Mouse (Mus musculus): ENCODE measurements around the gene Sdc3. TPM values are rescaled to one million over a fixed set of nuclear protein-coding genes. Genes with fewer than 3 reads are reported as not detected.

Sdc3 gene
- polyA plus RNA-seq, 2 experiments = 35.4 to 89.5 TPM

- no peak overlapping the region for H3K4me2 ChIP-seq (replicated peaks; ENCODE audit: low read depth, low read length, severe bottlenecking)
- TF ChIP-seq POLR2A (IDR thresholded peaks at IDR 0.05; ENCODE audit: borderline replicate concordance, extremely low read depth, insufficient read depth, insufficient read length) = no peak
- peaks cover 9% of the 10 kb centered on the region; the same call in 1 of the 2 replicates for H3K4me1 ChIP-seq (ENCODE audit: control insufficient read depth, insufficient read depth, low read length)
- H3K27ac ChIP-seq (replicated peaks; ENCODE audit: low read depth, low read length) = no peak overlapping the region
- no peak overlapping the region for H3K9ac ChIP-seq (ENCODE audit: low read depth, low read length, severe bottlenecking)
- ATAC-seq (ENCODE audit: low FRiP score, low read depth) (no peak), DNase-seq (ENCODE audit: low spot score) (no peak)
- H3K36me3 ChIP-seq (ENCODE audit: control insufficient read depth, insufficient read depth, low read length) = no peaks in the 10 kb centered on the region
- H3K27me3 ChIP-seq (ENCODE audit: control insufficient read depth, insufficient read depth, low read length) = no peaks in the 10 kb centered on the region
- H3K4me3 ChIP-seq (replicated peaks; ENCODE audit: low read length) = no peak overlapping the region
- no peaks in the 10 kb centered on the region for H3K9me3 ChIP-seq (ENCODE audit: control insufficient read depth, low read length)
- WGBS = 46% methylated on average over 5 of the region's 5 CpGs
These were observed 76.5 kb downstream of the Sdc3 start for GRCm38 (mm10) chr4:130868803-130869202.

- ATAC-seq (ENCODE audit: low FRiP score, low read depth) = no peak
- Histone ChIP-seq H3K27me3 (ENCODE audit: control insufficient read depth, insufficient read depth, low read length) (no peaks in the 10 kb centered on the region), H3K4me3 (replicated peaks; ENCODE audit: low read length) (no peak overlapping the region), H3K4me1 (ENCODE audit: control insufficient read depth, insufficient read depth, low read length) (peaks cover 14% of the 10 kb centered on the region), H3K9ac (ENCODE audit: low read depth, low read length, severe bottlenecking) (no peak overlapping the region), H3K36me3 (ENCODE audit: control insufficient read depth, insufficient read depth, low read length) (no peaks in the 10 kb centered on the region), H3K9me3 (ENCODE audit: control insufficient read depth, low read length) (no peaks in the 10 kb centered on the region), H3K4me2 (replicated peaks; ENCODE audit: low read depth, low read length, severe bottlenecking) (no peak overlapping the region), H3K27ac (replicated peaks; ENCODE audit: low read depth, low read length) (no peak overlapping the region)
- WGBS = 49% methylated on average over 11 of the region's 11 CpGs
- DNase-seq (ENCODE audit: low spot score) = no peak
- TF ChIP-seq POLR2A (IDR thresholded peaks at IDR 0.05; ENCODE audit: borderline replicate concordance, extremely low read depth, insufficient read depth, insufficient read length) = no peak
These were observed 80.1 kb downstream of the Sdc3 start for GRCm38 (mm10) chr4:130872414-130872813.

- H3K36me3 ChIP-seq (ENCODE audit: control insufficient read depth, insufficient read depth, low read length) = no peaks in the 10 kb centered on the region
- no peak overlapping the region for H3K9ac ChIP-seq (ENCODE audit: low read depth, low read length, severe bottlenecking)
- H3K27me3 ChIP-seq (ENCODE audit: control insufficient read depth, insufficient read depth, low read length) = no peaks in the 10 kb centered on the region
- H3K4me1 ChIP-seq (ENCODE audit: control insufficient read depth, insufficient read depth, low read length) = peaks cover 24% of the 10 kb centered on the region
- H3K27ac ChIP-seq (replicated peaks; ENCODE audit: low read depth, low read length) = no peak overlapping the region
- ATAC-seq (ENCODE audit: low FRiP score, low read depth) = no peak
- no peak for DNase-seq (ENCODE audit: low spot score)
- TF ChIP-seq POLR2A (IDR thresholded peaks at IDR 0.05; ENCODE audit: borderline replicate concordance, extremely low read depth, insufficient read depth, insufficient read length) = no peak
- H3K4me3 ChIP-seq (replicated peaks; ENCODE audit: low read length) = no peak overlapping the region
- WGBS = 85% methylated on average over 5 of the region's 5 CpGs
- no peak overlapping the region for H3K4me2 ChIP-seq (replicated peaks; ENCODE audit: low read depth, low read length, severe bottlenecking)
- no peaks in the 10 kb centered on the region for H3K9me3 ChIP-seq (ENCODE audit: control insufficient read depth, low read length)
These were observed 81.1 kb downstream of the Sdc3 start for GRCm38 (mm10) chr4:130873440-130873839.

GRCm38 (mm10) chr4:130874601-130875000 is 82.3 kb downstream of the Sdc3 start:
- H3K27me3 ChIP-seq (ENCODE audit: control insufficient read depth, insufficient read depth, low read length) = no peaks in the 10 kb centered on the region
- 18% methylated on average over 10 of the region's 10 CpGs for WGBS
- H3K4me2 ChIP-seq (replicated peaks; ENCODE audit: low read depth, low read length, severe bottlenecking) = no peak overlapping the region

More at GRCm38 (mm10) chr4:130874601-130875000, 82.3 kb downstream of the Sdc3 start:
- Histone ChIP-seq H3K9me3 (ENCODE audit: control insufficient read depth, low read length) (no peaks in the 10 kb centered on the region), H3K4me3 (replicated peaks; ENCODE audit: low read length) (no peak overlapping the region), H3K9ac (ENCODE audit: low read depth, low read length, severe bottlenecking) (no peak overlapping the region), H3K27ac (replicated peaks; ENCODE audit: low read depth, low read length) (no peak overlapping the region), H3K36me3 (ENCODE audit: control insufficient read depth, insufficient read depth, low read length) (no peaks in the 10 kb centered on the region), H3K4me1 (ENCODE audit: control insufficient read depth, insufficient read depth, low read length) (peaks cover 34% of the 10 kb centered on the region)
- ATAC-seq (ENCODE audit: low FRiP score, low read depth) (no peak), DNase-seq (ENCODE audit: low spot score) (peak; percentile 81)
- TF ChIP-seq POLR2A (IDR thresholded peaks at IDR 0.05; ENCODE audit: borderline replicate concordance, extremely low read depth, insufficient read depth, insufficient read length) = no peak

Other genes with a start within 250 kb of the Sdc3 start
- gene Nkain1, start 218.4 kb upstream of the Sdc3 start, polyA plus RNA-seq (2012; rRNA removed) = 33.5 and 50.3 TPM in 2 replicates
- gene Nkain1, start 218.4 kb upstream of the Sdc3 start, polyA plus RNA-seq (2014; fragmentation: Nextera tagmentation; extraction: Ambion mirVana) = 3.4 and 4.5 TPM in 2 replicates
- 69.5 and 86.3 TPM in 2 replicates for gene Pum1, start 129.2 kb upstream of the Sdc3 start, polyA plus RNA-seq (2012; rRNA removed)
- 83.8 and 91.1 TPM in 2 replicates for gene Pum1, start 129.2 kb upstream of the Sdc3 start, polyA plus RNA-seq (2014; fragmentation: Nextera tagmentation; extraction: Ambion mirVana)
- gene Laptm5, start 120.6 kb downstream of the Sdc3 start, polyA plus RNA-seq (2012; rRNA removed) = 45.5 and 55.1 TPM in 2 replicates
- 69.2 and 75.8 TPM in 2 replicates for gene Laptm5, start 120.6 kb downstream of the Sdc3 start, polyA plus RNA-seq (2014; fragmentation: Nextera tagmentation; extraction: Ambion mirVana)
- gene Matn1, start 151.8 kb downstream of the Sdc3 start, polyA plus RNA-seq (2012; rRNA removed) = 471 and 564 TPM in 2 replicates
- 87.5 and 113 TPM in 2 replicates for gene Matn1, start 151.8 kb downstream of the Sdc3 start, polyA plus RNA-seq (2014; fragmentation: Nextera tagmentation; extraction: Ambion mirVana)